Mouse (Mus musculus) liver, postnatal 0 days (tissue): ENCODE data around the gene Itgax.

Source experiments
- CTCF ChIP-seq: sonication (generic); IDR thresholded peaks from 2 replicates; pipeline ENCODE4 v1.5.1; 2016; ENCODE audit warnings: antibody characterized with exemption, low read depth
- EP300 ChIP-seq: IDR thresholded peaks from 2 replicates; pipeline ENCODE4 v1.6.1; 2016; ENCODE audit warnings: antibody characterized with exemption, low read depth, mild to moderate bottlenecking

DNA sequence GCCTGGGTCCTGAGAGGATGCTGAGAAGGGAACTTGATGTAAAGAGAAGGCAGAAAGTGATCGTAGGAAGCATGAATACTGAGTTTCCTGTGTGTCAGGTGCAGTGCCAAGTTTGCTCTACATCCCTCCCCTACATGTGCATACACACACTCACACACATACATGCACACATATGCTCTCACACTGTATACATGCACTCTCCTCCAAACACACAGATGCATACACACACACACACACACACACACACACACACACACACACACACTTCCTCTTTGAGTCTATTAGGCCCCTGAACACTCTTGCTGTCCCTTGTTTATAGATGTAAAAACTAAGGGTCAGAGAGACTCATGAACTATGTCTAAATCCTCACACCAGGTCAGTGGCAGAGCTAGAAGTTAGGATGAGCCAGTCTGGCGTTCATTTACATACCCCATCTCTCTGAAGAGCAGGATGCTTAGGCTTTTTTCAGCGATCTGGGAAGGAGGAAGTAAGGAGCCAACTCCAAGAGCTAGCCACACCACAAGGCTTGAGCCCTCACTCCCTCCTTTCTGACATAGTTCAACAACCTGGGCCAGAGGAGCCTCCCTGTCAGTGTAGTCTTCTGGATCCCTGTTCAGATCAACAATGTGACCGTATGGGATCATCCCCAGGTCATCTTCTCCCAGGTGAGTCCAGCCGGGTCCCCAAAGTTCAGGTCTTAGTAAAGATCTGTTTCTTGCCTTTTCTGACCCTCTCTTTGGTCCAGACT is 14.0 kb upstream of the Itgax start:
- TF ChIP-seq CTCF = no peak
- TF ChIP-seq EP300 = no peak
